Mouse (Mus musculus) heart, embryonic 12.5 days (tissue): Measurements from ENCODE around the gene Cenph. TPM values are rescaled to one million over a fixed set of nuclear protein-coding genes. Genes with fewer than 3 reads are reported as not detected.
A peak's percentile ranks its signal among the peaks of the same experiment; 100 is the strongest.

ENCODE experiments used
- ATAC-seq: fragments of 200-750 bp; cut with Nextera tagmentation; 2 replicates; pipeline ENCODE4 v1.8.0; 2017; ENCODE audit warnings: moderate TSS enrichment, moderate library complexity; ENCODE audit not compliant: insufficient number of reproducible peaks, low FRiP score
- H3K27ac ChIP-seq: fragments of 300-500 bp; sonication (generic); 2 replicates; pipeline ENCODE4 v1.5.1; 2016; ENCODE audit warnings: mild to moderate bottlenecking, moderate library complexity; ENCODE audit not compliant: poor library complexity, severe bottlenecking
- H3K27me3 ChIP-seq: fragments of 300-500 bp; sonication (generic); replicated peaks from 2 replicates; pipeline ENCODE4 v1.6.1; 2016; ENCODE audit warnings: mild to moderate bottlenecking, moderate library complexity
- H3K36me3 ChIP-seq: fragments of 300-500 bp; sonication (generic); 2 replicates; pipeline ENCODE4 v1.6.1; 2016; ENCODE audit warnings: mild to moderate bottlenecking, moderate library complexity
- H3K4me1 ChIP-seq: fragments of 300-500 bp; sonication (generic); replicated peaks from 2 replicates; pipeline ENCODE4 v1.6.1; 2016; ENCODE audit warnings: mild to moderate bottlenecking
- H3K4me2 ChIP-seq: fragments of 300-500 bp; sonication (generic); 2 replicates; pipeline ENCODE4 v1.6.1; 2016; ENCODE audit warnings: mild to moderate bottlenecking, moderate library complexity
- H3K4me3 ChIP-seq: fragments of 300-500 bp; sonication (generic); 2 replicates; pipeline ENCODE4 v1.5.1; 2016; ENCODE audit warnings: mild to moderate bottlenecking
- H3K9ac ChIP-seq: fragments of 300-500 bp; sonication (generic); 2 replicates; pipeline ENCODE4 v1.6.1; 2016; ENCODE audit warnings: mild to moderate bottlenecking, moderate library complexity
- H3K9me3 ChIP-seq: fragments of 300-500 bp; sonication (generic); replicated peaks from 2 replicates; pipeline ENCODE4 v1.6.1; 2016; ENCODE audit warnings: mild to moderate bottlenecking, moderate library complexity
- WGBS: fragments of 180-500 bp; shearing (Covaris S2); methylation state at CpG from one replicate; pipeline ENCODE4 v1.1.7; 2016; 5-methylcytosine and 5-hydroxymethylcytosine counted together
- polyA plus RNA-seq: library from polyadenylated mRNA; unstranded; fragments of >200 nt; fragmentation: Nextera tagmentation; extraction: Ambion mirVana; gene quantifications from 2 replicates; pipeline ENCODE4 v1.2.1, GENCODE M21; 2016

Cenph gene
- polyA plus RNA-seq, 1 experiment from 2014 or later: 24.0 TPM

- no peaks in the 10 kb centered on the region for H3K9me3 ChIP-seq
- H3K9ac ChIP-seq: no peak overlapping the region
- no peak for ATAC-seq
- H3K27me3 ChIP-seq: no peaks in the 10 kb centered on the region
- H3K27ac ChIP-seq: peak overlapping the region; percentile 62; the same call in 1 of the 2 replicates
- 0 out of 2 replicates have a peak overlapping the region, but pooled peaks have one; percentile 15 for H3K4me2 ChIP-seq
- 45% methylated on average over 10 of the region's 10 CpGs for WGBS
- H3K4me1 ChIP-seq: peaks cover 39% of the 10 kb centered on the region
- no peak overlapping the region for H3K4me3 ChIP-seq
- H3K36me3 ChIP-seq: peaks cover 50% of the 10 kb centered on the region
These were observed 50.5 kb downstream of the Cenph start for GRCm38 (mm10) chr13:100725194-100725593.

GRCm38 (mm10) chr13:100724051-100724754, 51.5 kb downstream of the Cenph start:
- 81% methylated on average over 7 of the region's 7 CpGs for WGBS

GRCm38 (mm10) chr13:100721656-100722055, 54.0 kb downstream of the Cenph start:
- H3K4me3 ChIP-seq: no peak overlapping the region
- no peaks in the 10 kb centered on the region for H3K27me3 ChIP-seq
- no peak overlapping the region for H3K9ac ChIP-seq
- H3K27ac ChIP-seq: no peak overlapping the region
- H3K4me1 ChIP-seq: peaks cover 17% of the 10 kb centered on the region
- ATAC-seq: no peak
- no peaks in the 10 kb centered on the region for H3K9me3 ChIP-seq
- no peak overlapping the region for H3K4me2 ChIP-seq
- H3K36me3 ChIP-seq: peaks cover 60% of the 10 kb centered on the region
- WGBS: 92% methylated on average over 5 of the region's 5 CpGs

More at GRCm38 (mm10) chr13:100724051-100724754, 51.5 kb downstream of the Cenph start:
- no peak overlapping the region for H3K4me2 ChIP-seq
- no peak overlapping the region for H3K4me3 ChIP-seq
- H3K36me3 ChIP-seq: peaks cover 58% of the 10 kb centered on the region
- no peak overlapping the region for H3K27ac ChIP-seq
- no peak overlapping the region for H3K9ac ChIP-seq
- no peaks in the 10 kb centered on the region for H3K27me3 ChIP-seq
- peaks cover 36% of the 10 kb centered on the region for H3K4me1 ChIP-seq
- ATAC-seq: no peak
- H3K9me3 ChIP-seq: no peaks in the 10 kb centered on the region

GRCm38 (mm10) chr13:100715467-100715866, 60.2 kb downstream of the Cenph start:
- WGBS: 76% methylated on average over 6 of the region's 6 CpGs
- H3K4me1 ChIP-seq: no peaks in the 10 kb centered on the region
- ATAC-seq: no peak
- H3K27ac ChIP-seq: no peak overlapping the region
- H3K4me2 ChIP-seq: no peak overlapping the region
- H3K27me3 ChIP-seq: no peaks in the 10 kb centered on the region
- peaks cover 81% of the 10 kb centered on the region for H3K36me3 ChIP-seq
- no peaks in the 10 kb centered on the region for H3K9me3 ChIP-seq
- H3K4me3 ChIP-seq: no peak overlapping the region
- H3K9ac ChIP-seq: no peak overlapping the region

Other genes starting within 250 kb of the Cenph start
- gene Ocln, start 223.2 kb downstream of the Cenph start, polyA plus RNA-seq: 1.5 and 1.6 TPM in 2 replicates
- 3.6 and 4.4 TPM in 2 replicates for gene Marveld2, start 158.9 kb downstream of the Cenph start, polyA plus RNA-seq
- gene Ak6, start 124.9 kb downstream of the Cenph start, polyA plus RNA-seq: 216 and 219 TPM in 2 replicates
- gene Rad17, start 124.8 kb downstream of the Cenph start, polyA plus RNA-seq: 27.3 and 28.7 TPM in 2 replicates
- gene Taf9, start 124.3 kb downstream of the Cenph start, polyA plus RNA-seq: 9.7 and 11.3 TPM in 2 replicates
- 4.6 and 4.8 TPM in 2 replicates for gene Ccdc125, start 106.2 kb downstream of the Cenph start, polyA plus RNA-seq
- 76.6 and 77.0 TPM in 2 replicates for gene Cdk7, start 45.0 kb downstream of the Cenph start, polyA plus RNA-seq
- 256 TPM in 2 replicates for gene Mrps36, start 31.2 kb downstream of the Cenph start, polyA plus RNA-seq
- gene Ccnb1, start 10.7 kb upstream of the Cenph start, polyA plus RNA-seq: 214 and 218 TPM in 2 replicates
- gene Slc30a5, start 57.5 kb upstream of the Cenph start, polyA plus RNA-seq: 43.1 and 44.8 TPM in 2 replicates